8 mouse cellular contexts compared by ENCODE assay signal in genomic region chr6:90514883-90515405, GRCm38 (mm10). TPM values are rescaled to one million over a fixed set of nuclear protein-coding genes. Genes with fewer than 3 reads are reported as not detected.
DNase-seq lines count a peak whose midpoint lies in the region; ATAC-seq and TF ChIP-seq lines count a peak whose summit lies in the region.

No protein-coding gene starts in this region.

- H3K4me1 ChIP-seq in hindbrain, embryonic 14.5 days (replicated peaks; ENCODE audit: control insufficient read depth, insufficient read depth, low read length) = no peaks in the 10 kb centered on the region

- POLR2A ChIA-PET in Patski (lab: Charles Lee) = no interaction called here

- no peak overlapping the region for H3K4me2 ChIP-seq in hindbrain, embryonic 14.5 days (replicated peaks)

- WGBS in hindbrain, embryonic 14.5 days = 42% methylated on average over 4 of the region's 4 CpGs

- no peaks in the 10 kb centered on the region for H3K9me3 ChIP-seq in hindbrain, embryonic 14.5 days (ENCODE audit: control insufficient read depth, low read length)

- H3K27ac ChIP-seq in hindbrain, embryonic 14.5 days = no peak overlapping the region

- ATAC-seq in Patski = peak; percentile 88
- peak; percentile 84; the same call in 1 of the 2 replicates for ATAC-seq in hindbrain, embryonic 14.5 days (ENCODE audit: low FRiP score)

- peak; percentile 91 for TF ChIP-seq CTCF in Patski (IDR thresholded peaks at IDR 0.05)

- H3K36me3 ChIP-seq in hindbrain, embryonic 14.5 days (replicated peaks; ENCODE audit: control insufficient read depth, insufficient read depth) = no peaks in the 10 kb centered on the region

- CTCF ChIA-PET in Patski (lab: Charles Lee) = interaction anchor here (0.7 to 4.5 kb wide), 8 partner anchors 21 to 836 kb away, joined by 3 to 16 read pairs (median 4); no protein-coding TSS in a partner anchor

- no peaks in the 10 kb centered on the region for H3K27me3 ChIP-seq in Patski
- no peaks in the 10 kb centered on the region for H3K27me3 ChIP-seq in hindbrain, embryonic 14.5 days (ENCODE audit: control insufficient read depth, insufficient read depth, low read length)

- in situ Hi-C loops in Patski (cut with MboI; ENCODE audit: low pct_unique_long_range_greater_than_20kb) = loop anchor here (10.0 kb wide), 1 partner anchor 80 kb away; no protein-coding TSS in a partner anchor

- no peak for DNase-seq in Patski (ENCODE audit: low read depth, low spot score)
- peak; percentile 97 to 98 for DNase-seq in cerebellum, postnatal 25 days
- DNase-seq in frontal cortex, postnatal 36 days (ENCODE audit: low spot score in 2 of 2) = peak; percentile 87
- DNase-seq in hindbrain, embryonic 14.5 days (ENCODE audit: low spot score) = peak; percentile 76
- DNase-seq in layer of hippocampus, postnatal 25 days (ENCODE audit: extremely low spot score in 1 of 2, low spot score in 1 of 2) = peak; percentile 92 to 98
- peak; percentile 91 for DNase-seq in lung, postnatal 25 days (ENCODE audit: low spot score)
- DNase-seq in right cerebral cortex, adult 2 months (ENCODE audit: low spot score in 2 of 2) = peak; percentile 88 to 89
- DNase-seq in urinary bladder, postnatal 10 days (ENCODE audit: low spot score) = peak; percentile 65

- no peak overlapping the region for H3K4me3 ChIP-seq in hindbrain, embryonic 14.5 days (replicated peaks; ENCODE audit: low read length)

- H3K9ac ChIP-seq in hindbrain, embryonic 14.5 days = no peak overlapping the region

RNA-seq across cellular contexts. Expression of gene Aldh1l1, which starts 28.7 kb away (rescaled TPM):
- 0.62 TPM for polyA plus RNA-seq in Patski (2021)
- polyA plus RNA-seq in hindbrain, embryonic 14.5 days (2014; fragmentation: Nextera tagmentation; extraction: Ambion mirVana) = 47.0 and 53.8 TPM in 2 replicates
- 10 to 100 TPM; 45.0 to 48.4 TPM for total RNA-seq in layer of hippocampus, postnatal 25 days (2021)

RNA-seq across cellular contexts. Expression of gene Klf15, which starts 52.6 kb away (rescaled TPM):
- polyA plus RNA-seq in Patski (2021) = 8.8 TPM
- 15.7 and 16.2 TPM in 2 replicates for polyA plus RNA-seq in hindbrain, embryonic 14.5 days (2014; fragmentation: Nextera tagmentation; extraction: Ambion mirVana)
- 10 to 100 TPM; 22.3 to 31.5 TPM for total RNA-seq in layer of hippocampus, postnatal 25 days (2021)

Comparison
In these comparisons a context has a peak if more than half of its experiments do, and no peak if none do; other contexts are left out.
1. RNA of gene Aldh1l1, which starts 28.7 kb away (polyA plus RNA-seq): 47.0 to 53.8 TPM in hindbrain, embryonic 14.5 days; 0.62 TPM in Patski (single experiment); every median in the first group is over 10 times any median in the second.